Mouse (Mus musculus): ENCODE data around the gene Ccdc8.

- TF ChIP-seq REST (IDR thresholded peaks at IDR 0.05; ENCODE audit: insufficient read depth, insufficient read length): no peak
- no peak for TF ChIP-seq TCF12 (IDR thresholded peaks at IDR 0.05; ENCODE audit: insufficient read depth, poor library complexity, severe bottlenecking)
- peak; percentile 84 for TF ChIP-seq POLR2A (IDR thresholded peaks at IDR 0.05; ENCODE audit: insufficient read length, low read depth)
- no peak for TF ChIP-seq MAX (IDR thresholded peaks at IDR 0.05; ENCODE audit: low read depth)
- TF ChIP-seq USF1 (IDR thresholded peaks at IDR 0.05; ENCODE audit: low read depth): no peak
- TF ChIP-seq SRF (IDR thresholded peaks at IDR 0.05; ENCODE audit: control insufficient read depth, insufficient read length, low read depth): no peak
- no peak for TF ChIP-seq MYOD1 (IDR thresholded peaks at IDR 0.05; ENCODE audit: control insufficient read depth in 1 of 3, insufficient read length in 2 of 3, low read depth in 2 of 3)
- TF ChIP-seq CEBPB (IDR thresholded peaks at IDR 0.05; ENCODE audit: insufficient read depth, poor library complexity, severe bottlenecking): no peak
- no peak for TF ChIP-seq E2F4 (IDR thresholded peaks at IDR 0.05; ENCODE audit: insufficient read depth)
These were observed 1.3 kb downstream of the Ccdc8 start for GRCm38 (mm10) chr7:16993651-16994399.

Data from myocyte (in vitro differentiated cells).